In the genomic region with DNA sequence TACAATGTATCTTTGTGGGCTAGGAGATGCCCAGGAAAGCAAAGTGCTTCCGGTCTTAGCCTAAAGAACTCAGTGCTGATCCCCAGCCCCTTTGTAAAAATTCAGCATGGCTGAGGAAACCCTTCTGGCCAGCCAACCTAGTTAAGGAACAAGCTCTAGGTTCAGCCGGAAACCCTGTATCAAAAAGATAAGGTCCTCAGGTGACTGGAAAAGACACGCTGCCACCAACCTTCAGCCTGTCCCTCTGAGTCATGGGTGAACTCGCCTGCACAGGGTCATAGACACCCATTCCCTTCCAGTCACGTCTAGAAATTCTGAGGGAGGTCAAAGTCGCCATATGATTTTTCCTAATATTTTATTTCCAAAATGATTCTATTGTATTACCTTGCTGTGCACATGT, we compare ENCODE assay signal across 34 mouse cellular contexts.
"Had no signal": no experiment of that assay in that cellular context is flagged by ENCODE, and none has a peak within 500 bp of the region (broad histone marks: within the 10 kb centered on the region; RNA-seq: fewer than 3 reads in every experiment).

No protein-coding gene starts in this region.

- H3K27ac ChIP-seq: heart, embryonic 10.5 days; heart, embryonic 13.5 days; heart, embryonic 15.5 days; hindbrain, embryonic 10.5 days; hindbrain, embryonic 12.5 days; hindbrain, embryonic 13.5 days; hindbrain, embryonic 14.5 days; hindbrain, embryonic 15.5 days; hindbrain, postnatal 0 days; kidney, embryonic 15.5 days; kidney, postnatal 0 days; layer of hippocampus, adult 2 months; left cerebral cortex, adult 2 months had no signal

- H3K4me2 ChIP-seq: heart, embryonic 11.5 days; heart, embryonic 12.5 days; heart, embryonic 13.5 days; heart, embryonic 15.5 days; hindbrain, embryonic 12.5 days; hindbrain, embryonic 13.5 days; hindbrain, embryonic 14.5 days; hindbrain, embryonic 15.5 days; kidney, embryonic 15.5 days had no signal

- H3K9me3 ChIP-seq: heart, embryonic 10.5 days; heart, embryonic 12.5 days; heart, embryonic 13.5 days; heart, embryonic 15.5 days; hindbrain, embryonic 10.5 days; hindbrain, embryonic 12.5 days; hindbrain, embryonic 13.5 days; hindbrain, embryonic 15.5 days; kidney, embryonic 15.5 days had no signal

- H3K9ac ChIP-seq: heart, embryonic 12.5 days; heart, embryonic 13.5 days; heart, embryonic 15.5 days; hindbrain, embryonic 12.5 days; hindbrain, embryonic 13.5 days; hindbrain, embryonic 14.5 days; hindbrain, embryonic 15.5 days; kidney, embryonic 15.5 days had no signal

- H3K4me3 ChIP-seq: heart, embryonic 10.5 days; heart, embryonic 12.5 days; heart, embryonic 13.5 days; heart, embryonic 15.5 days; hindbrain, embryonic 10.5 days; hindbrain, embryonic 12.5 days; hindbrain, embryonic 13.5 days; hindbrain, embryonic 15.5 days; kidney, embryonic 15.5 days; layer of hippocampus, adult 2 months; left cerebral cortex, adult 2 months had no signal

- H3K27me3 ChIP-seq: heart, embryonic 13.5 days; heart, embryonic 15.5 days; hindbrain, embryonic 12.5 days; hindbrain, embryonic 13.5 days; hindbrain, embryonic 15.5 days; kidney, embryonic 15.5 days had no signal

- H3K4me1 ChIP-seq: heart, embryonic 10.5 days; heart, embryonic 12.5 days; heart, embryonic 13.5 days; heart, embryonic 15.5 days; hindbrain, embryonic 10.5 days; hindbrain, embryonic 12.5 days; hindbrain, embryonic 13.5 days; hindbrain, embryonic 15.5 days; kidney, embryonic 15.5 days had no signal

- ATAC-seq: hindbrain, embryonic 16.5 days; hindbrain, postnatal 0 days; inflammation-experienced regulatory T-cells, adult 6 months; intestine, embryonic 16.5 days had no signal

- H3K36me3 ChIP-seq: heart, embryonic 10.5 days; heart, embryonic 12.5 days; heart, embryonic 13.5 days; heart, embryonic 15.5 days; hindbrain, embryonic 10.5 days; hindbrain, embryonic 12.5 days; hindbrain, embryonic 13.5 days; hindbrain, embryonic 15.5 days; kidney, embryonic 15.5 days had no signal

- DNase-seq: heart, postnatal 10 days; heart, postnatal 14 days; heart, postnatal 36 days; heart, postnatal 4 days; kidney, adult 11 months; kidney, adult 18-20 months; kidney, adult 2 months; kidney, adult 8-10 months; kidney, adult 9 months; kidney, postnatal 10 days; kidney, postnatal 14 days; kidney, postnatal 25 days; kidney, postnatal 36 days; kidney, postnatal 4 days; layer of hippocampus, adult 9-11 months; layer of hippocampus, postnatal 36 days had no signal
